Mouse (Mus musculus): ENCODE results near the gene Runx3. TPM values are rescaled to one million over a fixed set of nuclear protein-coding genes. Genes with fewer than 3 reads are reported as not detected.
A peak's percentile ranks its signal among the peaks of the same experiment; 100 is the strongest.

The Runx3 gene
- total RNA-seq, 2 experiments from 2014 or later: not detected

GRCm38 (mm10) chr4:135203279-135203678, 82.8 kb downstream of the Runx3 start:
- intact Hi-C loops (cut with DNase I): loop anchor here (5.0 kb wide), 1 partner anchor 36 kb away; no protein-coding TSS in a partner anchor
- no peak for DNase-seq (ENCODE audit: low spot score in 2 of 2)

GRCm38 (mm10) chr4:135203806-135204560, 83.5 kb downstream of the Runx3 start:
- DNase-seq (ENCODE audit: low spot score in 2 of 2): no peak
- intact Hi-C loops (cut with DNase I): loop anchor here (5.0 kb wide), 1 partner anchor 37 kb away; no protein-coding TSS in a partner anchor

GRCm38 (mm10) chr4:135204666-135205065, 84.2 kb downstream of the Runx3 start:
- no peak for DNase-seq (ENCODE audit: low spot score in 2 of 2)
- intact Hi-C loops (cut with DNase I): loop anchor here (5.0 kb wide), 2 partner anchors 37 to 52 kb away; no protein-coding TSS in a partner anchor

GRCm38 (mm10) chr4:135205254-135205653, 84.8 kb downstream of the Runx3 start:
- DNase-seq (ENCODE audit: low spot score in 2 of 2): no peak
- intact Hi-C loops (cut with DNase I): loop anchor here (5.0 kb wide), 1 partner anchor 53 kb away; no protein-coding TSS in a partner anchor

GRCm38 (mm10) chr4:135205711-135206600, 85.5 kb downstream of the Runx3 start:
- intact Hi-C loops (cut with DNase I): loop anchor here (1.0 to 5.0 kb wide), 2 partner anchors 54 to 261 kb away; no protein-coding TSS in a partner anchor
- DNase-seq (ENCODE audit: low spot score in 2 of 2): peak; percentile 76 to 84

GRCm38 (mm10) chr4:135209846-135210245, 89.4 kb downstream of the Runx3 start:
- DNase-seq (ENCODE audit: low spot score in 2 of 2): no peak
- intact Hi-C loops (cut with DNase I): loop anchor here (5.0 kb wide), 1 partner anchor 58 kb away; no protein-coding TSS in a partner anchor

- peak; percentile 80 to 87 for DNase-seq (ENCODE audit: low spot score in 2 of 2)
- intact Hi-C loops (cut with DNase I): loop anchor here (1.0 to 5.0 kb wide), 2 partner anchors 53 to 99 kb away; partner anchors contain the start of gene Clic4
Observed at GRCm38 (mm10) chr4:135219652-135220051, 99.2 kb downstream of the Runx3 start.

GRCm38 (mm10) chr4:135220641-135221040, 100.2 kb downstream of the Runx3 start:
- intact Hi-C loops (cut with DNase I): loop anchor here (5.0 kb wide), 1 partner anchor 52 kb away; the partner anchor contains the start of gene Clic4
- no peak for DNase-seq (ENCODE audit: low spot score in 2 of 2)

- intact Hi-C loops (cut with DNase I): loop anchor here (5.0 kb wide), 1 partner anchor 50 kb away; the partner anchor contains the start of gene Clic4
- DNase-seq (ENCODE audit: low spot score in 2 of 2): peak in 1 of 2 experiments; percentile 44
Observed at GRCm38 (mm10) chr4:135221632-135222407, 101.4 kb downstream of the Runx3 start.

- no peak for DNase-seq (ENCODE audit: low spot score in 2 of 2)
- intact Hi-C loops (cut with DNase I): loop anchor here (5.0 kb wide), 1 partner anchor 48 kb away; the partner anchor contains the start of gene Clic4
Observed at GRCm38 (mm10) chr4:135223808-135224207, 103.4 kb downstream of the Runx3 start.

- DNase-seq (ENCODE audit: low spot score in 2 of 2): no peak
- intact Hi-C loops (cut with DNase I): no loop called here
Observed at GRCm38 (mm10) chr4:135226008-135226667, 105.7 kb downstream of the Runx3 start.

Other genes starting within 250 kb of the Runx3 start
- 100 to 1,000 TPM; 125 to 129 TPM for gene Tmem50a, start 205.6 kb upstream of the Runx3 start, total RNA-seq (2021)
- 100 to 1,000 TPM; 261 to 276 TPM for gene Rsrp1, start 197.1 kb upstream of the Runx3 start, total RNA-seq (2021)
- 10 to 100 TPM; 39.0 to 39.1 TPM for gene Syf2, start 189.8 kb upstream of the Runx3 start, total RNA-seq (2021)
- gene Clic4, start 152.2 kb downstream of the Runx3 start, total RNA-seq (2021): 10 to 100 TPM; 31.2 to 32.0 TPM
- 100 to 1,000 TPM; 112 to 137 TPM for gene Srrm1, start 232.7 kb downstream of the Runx3 start, total RNA-seq (2021)